Mouse (Mus musculus) embryonic facial prominence, embryonic 15.5 days (tissue): ENCODE results near the gene Arhgef38. TPM values are rescaled to one million over a fixed set of nuclear protein-coding genes. Genes with fewer than 3 reads are reported as not detected.

ENCODE experiments used
- ATAC-seq: fragments of 200-750 bp; cut with Nextera tagmentation; 2 replicates; pipeline ENCODE4 v1.8.0; 2017; ENCODE audit warnings: low read depth, moderate TSS enrichment; ENCODE audit not compliant: insufficient number of reproducible peaks, low FRiP score, low TSS enrichment
- H3K27ac ChIP-seq: fragments of 300-500 bp; sonication (generic); replicated peaks from 2 replicates; pipeline ENCODE4 v1.5.1; 2015; ENCODE audit warnings: mild to moderate bottlenecking, inconsistent platforms
- H3K27me3 ChIP-seq: fragments of 300-500 bp; sonication (generic); 2 replicates; pipeline ENCODE4 v1.6.1; 2015; ENCODE audit warnings: inconsistent platforms
- H3K36me3 ChIP-seq: fragments of 300-500 bp; sonication (generic); 2 replicates; pipeline ENCODE4 v1.6.1; 2015; ENCODE audit warnings: mild to moderate bottlenecking, inconsistent platforms
- H3K4me1 ChIP-seq: fragments of 300-500 bp; sonication (generic); 2 replicates; pipeline ENCODE4 v1.6.1; 2015; ENCODE audit warnings: inconsistent platforms
- H3K4me2 ChIP-seq: fragments of 300-500 bp; sonication (generic); replicated peaks from 2 replicates; pipeline ENCODE4 v1.6.1; 2015; ENCODE audit warnings: mild to moderate bottlenecking, inconsistent platforms
- H3K4me3 ChIP-seq: fragments of 300-500 bp; sonication (generic); replicated peaks from 2 replicates; pipeline ENCODE4 v1.5.1; 2015; ENCODE audit warnings: mild to moderate bottlenecking, inconsistent platforms
- H3K9ac ChIP-seq: fragments of 300-500 bp; sonication (generic); 2 replicates; pipeline ENCODE4 v1.6.1; 2015; ENCODE audit warnings: inconsistent platforms
- H3K9me3 ChIP-seq: fragments of 300-500 bp; sonication (generic); replicated peaks from 2 replicates; pipeline ENCODE4 v1.6.1; 2016; ENCODE audit warnings: inconsistent platforms
- WGBS: fragments of 180-500 bp; shearing (Covaris S2); methylation state at CpG from one replicate; pipeline ENCODE4 v1.1.7; 2015; 5-methylcytosine and 5-hydroxymethylcytosine counted together
- polyA plus RNA-seq: library from polyadenylated mRNA; unstranded; fragments of >200 nt; fragmentation: Nextera tagmentation; extraction: Ambion mirVana; gene quantifications from 2 replicates; pipeline ENCODE4 v1.2.1, GENCODE M21; 2015

Gene Arhgef38
- polyA plus RNA-seq, 1 experiment from 2014 or later = 2.0 TPM

- ATAC-seq = no peak
- Histone ChIP-seq H3K4me3 (peak overlapping the region; percentile 78), H3K36me3 (0 out of 2 replicates have a peak, but pooled peaks cover 5% of the 10 kb centered on the region), H3K4me2 (peak overlapping the region; percentile 47), H3K27me3 (no peaks in the 10 kb centered on the region), H3K4me1 (peaks cover 22% of the 10 kb centered on the region), H3K9me3 (no peaks in the 10 kb centered on the region), H3K27ac (peak overlapping the region; percentile 99), H3K9ac (peak overlapping the region; percentile 71)
- under 1% methylated on average over 7 of the region's 7 CpGs for WGBS
These were observed 142.4 kb downstream of the Arhgef38 start for GRCm38 (mm10) chr3:133092274-133092853.

- Histone ChIP-seq H3K4me3 (peak within 1 kb of the TSS; percentile 78), H3K27me3 (no peaks in the 10 kb centered on the region), H3K9ac (peak within 1 kb of the TSS; percentile 88), H3K9me3 (no peaks in the 10 kb centered on the region), H3K4me1 (peaks cover 22% of the 10 kb centered on the region), H3K4me2 (peak within 1 kb of the TSS; percentile 59), H3K27ac (peak within 1 kb of the TSS; percentile 99), H3K36me3 (0 out of 2 replicates have a peak, but pooled peaks cover 2% of the 10 kb centered on the region)
- ATAC-seq = peak; percentile 96
- 0% methylated on average over 53 of the region's 53 CpGs for WGBS
These were observed 143.0 kb downstream of the Arhgef38 start, which contains the start of the genes Ints12 and Gstcd for GRCm38 (mm10) chr3:133091664-133092273. Gene Ints12, plus strand, starts transcription at chr3:133091840. Gene Gstcd, minus strand, starts transcription at chr3:133092033.

GRCm38 (mm10) chr3:133091121-133091663 lies 143.6 kb downstream of the Arhgef38 start:
- Histone ChIP-seq H3K27me3 (no peaks in the 10 kb centered on the region), H3K9ac (peak overlapping the region; percentile 88), H3K36me3 (no peaks in the 10 kb centered on the region), H3K4me1 (peaks cover 22% of the 10 kb centered on the region), H3K4me2 (peak overlapping the region; percentile 59), H3K4me3 (peak overlapping the region; percentile 78), H3K9me3 (no peaks in the 10 kb centered on the region), H3K27ac (peak overlapping the region; percentile 99)
- peak; percentile 75 for ATAC-seq
- under 1% methylated on average over 44 of the region's 44 CpGs for WGBS

- no peak for ATAC-seq
- Histone ChIP-seq H3K4me3 (peak overlapping the region; percentile 78), H3K4me2 (peak overlapping the region; percentile 59), H3K27me3 (no peaks in the 10 kb centered on the region), H3K9me3 (no peaks in the 10 kb centered on the region), H3K4me1 (peaks cover 22% of the 10 kb centered on the region), H3K36me3 (no peaks in the 10 kb centered on the region), H3K27ac (peak overlapping the region; percentile 99), H3K9ac (peak overlapping the region; percentile 88)
- 5% methylated on average over 11 of the region's 11 CpGs for WGBS
These were observed 144.3 kb downstream of the Arhgef38 start for GRCm38 (mm10) chr3:133090247-133091120.

GRCm38 (mm10) chr3:133085858-133086257 lies 148.9 kb downstream of the Arhgef38 start:
- H3K27ac ChIP-seq = no peak overlapping the region
- no peak overlapping the region for H3K4me3 ChIP-seq
- no peak for ATAC-seq
- peaks cover 30% of the 10 kb centered on the region for H3K36me3 ChIP-seq
- no peaks in the 10 kb centered on the region for H3K9me3 ChIP-seq
- 41% methylated on average over 3 of the region's 3 CpGs for WGBS
- no peaks in the 10 kb centered on the region for H3K27me3 ChIP-seq
- no peak overlapping the region for H3K4me2 ChIP-seq
- peaks cover 8% of the 10 kb centered on the region; the same call in 1 of the 2 replicates for H3K4me1 ChIP-seq
- H3K9ac ChIP-seq = no peak overlapping the region

- no peak overlapping the region for H3K9ac ChIP-seq
- H3K4me3 ChIP-seq = no peak overlapping the region
- no peaks in the 10 kb centered on the region for H3K27me3 ChIP-seq
- no peak overlapping the region for H3K4me2 ChIP-seq
- ATAC-seq = no peak
- H3K9me3 ChIP-seq = no peaks in the 10 kb centered on the region
- H3K4me1 ChIP-seq = no peaks in the 10 kb centered on the region
- no peak overlapping the region for H3K27ac ChIP-seq
- peaks cover 30% of the 10 kb centered on the region for H3K36me3 ChIP-seq
- WGBS = 82% methylated on average over 5 of the region's 5 CpGs
These were observed 152.0 kb downstream of the Arhgef38 start for GRCm38 (mm10) chr3:133082736-133083135.

- H3K27me3 ChIP-seq = no peaks in the 10 kb centered on the region
- no peak for ATAC-seq
- H3K4me2 ChIP-seq = no peak overlapping the region
- no peak overlapping the region for H3K27ac ChIP-seq
- peaks cover 5% of the 10 kb centered on the region for H3K36me3 ChIP-seq
- no peak overlapping the region for H3K9ac ChIP-seq
- WGBS = 94% methylated on average over 10 of the region's 10 CpGs
- no peaks in the 10 kb centered on the region for H3K4me1 ChIP-seq
- no peak overlapping the region for H3K4me3 ChIP-seq
- H3K9me3 ChIP-seq = no peaks in the 10 kb centered on the region
These were observed 159.2 kb downstream of the Arhgef38 start for GRCm38 (mm10) chr3:133075560-133075959.

Other genes starting within 250 kb of the Arhgef38 start
- 19.7 and 19.8 TPM in 2 replicates for gene Ints12, start 143.1 kb downstream of the Arhgef38 start, polyA plus RNA-seq
- 6.1 and 6.8 TPM in 2 replicates for gene Gstcd, start 142.9 kb downstream of the Arhgef38 start, polyA plus RNA-seq
- gene Ppa2, start 75.2 kb upstream of the Arhgef38 start, polyA plus RNA-seq = 74.8 and 79.6 TPM in 2 replicates